Mouse (Mus musculus): ENCODE results near the gene Bpifa1. TPM values are rescaled to one million over a fixed set of nuclear protein-coding genes. Genes with fewer than 3 reads are reported as not detected.
"Not testable (repeated sequence)": the region's sequence is repeated elsewhere in the genome, so short reads cannot be mapped to it uniquely, and the experiment has no call there.

Gene Bpifa1
- not detected in 2 replicates for polyA plus RNA-seq (2012; rRNA removed)

- no peak for DNase-seq (ENCODE audit: low read depth, low spot score)
- WGBS = 70% methylated on average over 4 of the region's 4 CpGs
These were observed at the start of gene Bpifa1 for GRCm38 (mm10) chr2:154142580-154142979. Gene Bpifa1, plus strand, starts transcription at chr2:154142880.

DNA sequence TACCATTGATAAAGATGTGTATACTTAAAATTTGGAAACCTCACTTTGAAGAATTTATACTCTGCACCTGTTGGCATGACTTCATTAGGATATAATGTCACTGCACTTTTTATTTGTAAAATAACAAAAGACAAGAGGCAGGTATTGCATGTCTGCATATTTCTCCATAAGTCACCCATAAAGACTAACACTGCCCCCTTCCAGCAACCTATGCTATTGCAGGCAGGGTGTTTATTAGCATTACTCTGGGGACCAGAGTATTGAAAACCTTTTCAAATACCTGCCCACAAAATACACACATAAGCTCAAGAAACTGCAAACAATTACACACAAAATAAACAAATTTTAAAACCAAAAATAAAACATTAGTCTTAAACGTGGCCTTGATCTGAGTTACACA lies 44.9 kb upstream of the Bpifa1 start:
- WGBS = 40% methylated on average over 1 of the region's 1 CpGs
- DNase-seq (ENCODE audit: low read depth, low spot score) = no peak

DNA sequence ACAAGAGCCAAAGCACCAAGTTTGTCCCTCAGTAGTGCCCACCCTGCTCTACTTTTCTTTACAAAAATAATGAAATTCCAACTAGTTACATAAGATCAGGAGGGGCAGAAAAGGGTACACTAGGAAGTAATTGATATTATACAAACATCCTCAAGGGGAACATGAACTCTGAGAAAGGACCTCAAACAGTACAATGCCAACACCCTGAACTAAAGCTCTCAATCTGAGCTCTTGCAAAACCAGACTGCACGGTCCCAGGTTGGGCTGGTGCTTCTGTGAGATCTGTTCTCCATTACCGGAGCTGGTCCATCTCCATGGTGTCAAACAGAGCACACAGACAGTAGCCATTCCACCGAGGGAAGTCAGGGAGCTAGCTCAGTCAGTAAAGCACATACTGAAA lies 25.3 kb upstream of the Bpifa1 start:
- DNase-seq (ENCODE audit: low read depth, low spot score) = no peak
- 81% methylated on average over 3 of the region's 3 CpGs for WGBS

DNA sequence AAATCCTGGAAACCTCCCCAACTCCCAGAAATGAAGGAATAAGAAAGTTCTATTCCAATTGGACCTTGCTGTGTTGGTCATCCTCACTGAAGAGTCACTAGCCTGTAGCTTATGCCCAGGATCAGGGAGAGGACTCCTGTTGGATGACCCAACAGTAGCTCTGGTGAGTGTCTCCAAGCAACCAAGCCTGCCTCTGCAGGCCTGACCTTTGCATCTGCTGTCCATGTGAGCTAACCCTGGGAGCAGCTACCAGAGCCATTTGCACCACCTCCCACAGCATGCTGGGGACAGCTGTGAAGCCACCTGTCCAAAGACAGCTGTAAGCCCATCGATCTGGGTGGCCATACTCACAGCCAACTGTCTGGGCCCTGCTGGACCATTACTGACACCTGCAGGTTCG lies 12.6 kb upstream of the Bpifa1 start, which contains the start of gene Bpifa3:
TSS of gene Bpifa3 (plus strand) at position 217 of the 400 bp plus-strand sequence.
- WGBS = 42% methylated on average over 2 of the region's 2 CpGs
- DNase-seq (ENCODE audit: low read depth, low spot score) = no peak

DNA sequence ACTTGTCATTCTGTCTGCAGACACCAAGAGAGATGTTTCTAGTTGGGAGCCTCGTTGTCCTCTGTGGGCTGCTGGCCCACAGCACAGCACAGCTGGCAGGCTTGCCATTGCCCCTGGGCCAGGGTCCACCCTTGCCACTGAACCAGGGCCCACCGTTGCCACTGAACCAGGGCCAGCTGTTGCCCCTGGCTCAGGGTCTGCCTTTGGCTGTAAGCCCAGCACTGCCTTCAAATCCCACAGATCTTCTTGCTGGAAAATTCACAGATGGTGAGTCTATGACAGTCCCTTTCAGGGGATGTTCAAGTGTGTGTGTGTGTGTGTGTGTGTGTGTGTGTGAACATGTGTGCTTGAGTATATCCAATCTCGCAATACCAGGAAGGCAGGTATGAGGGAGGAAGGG lies 1.1 kb downstream of the Bpifa1 start:
- DNase-seq (ENCODE audit: low read depth, low spot score) = no peak
- WGBS = 52% methylated on average over 3 of the region's 3 CpGs

- DNase-seq (ENCODE audit: low read depth, low spot score) = no peak
- WGBS = 77% methylated on average over 4 of the region's 4 CpGs
These were observed 4.8 kb downstream of the Bpifa1 start for GRCm38 (mm10) chr2:154147496-154147895.

DNA sequence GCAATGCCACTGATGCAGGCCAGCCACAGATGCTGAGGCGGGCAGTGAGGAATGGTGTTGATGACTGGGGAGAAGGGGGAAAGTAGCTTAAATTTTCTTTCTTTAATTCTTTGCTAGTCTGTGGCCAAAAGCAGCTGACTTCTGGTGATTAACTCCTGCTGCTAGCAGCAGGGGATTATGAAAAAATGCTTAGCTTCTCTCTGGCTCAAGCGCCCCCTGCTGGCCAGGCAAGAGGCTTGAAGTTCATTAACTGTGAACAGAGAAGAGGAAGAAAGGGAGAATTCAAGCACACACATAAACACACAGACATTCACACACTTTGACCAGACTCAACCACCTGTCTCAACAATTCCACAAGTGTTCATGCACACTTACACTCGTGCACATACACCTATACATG lies 15.8 kb downstream of the Bpifa1 start:
- no peak for DNase-seq (ENCODE audit: low read depth, low spot score)
- 42% methylated on average over 3 of the region's 3 CpGs for WGBS

- WGBS = 76% methylated on average over 8 of the region's 8 CpGs
- DNase-seq (ENCODE audit: low read depth, low spot score) = no peak
These were observed 19.6 kb downstream of the Bpifa1 start, which contains the start of gene Bpifa5 for GRCm38 (mm10) chr2:154162307-154162706. Gene Bpifa5, plus strand, starts transcription at chr2:154162607.

- DNase-seq (ENCODE audit: low read depth, low spot score) = no peak
- WGBS = 85% methylated on average over 5 of the region's 5 CpGs
These were observed 20.6 kb downstream of the Bpifa1 start for GRCm38 (mm10) chr2:154163306-154163705.

DNA sequence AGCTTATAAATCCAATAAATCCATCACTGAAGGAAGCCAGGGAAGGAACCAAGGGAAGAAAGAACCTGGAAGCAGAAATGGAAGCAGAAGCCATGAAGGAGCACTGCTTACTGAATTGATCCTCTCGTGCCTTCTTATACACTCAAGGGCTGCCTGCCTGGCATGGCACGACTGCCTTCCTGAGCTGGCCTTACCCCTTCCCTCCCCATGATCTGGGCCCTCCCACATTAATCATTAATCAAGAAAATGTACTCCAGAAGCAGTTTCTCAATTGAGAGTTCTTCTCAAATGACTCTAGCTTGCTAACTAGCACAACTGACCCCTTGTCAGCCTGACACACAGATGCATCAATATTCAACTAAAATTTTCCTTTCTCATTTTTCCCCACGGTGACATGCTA lies 26.5 kb downstream of the Bpifa1 start:
- 24% methylated on average over 3 of the region's 3 CpGs for whole genome bisulfite sequencing
- DNase-seq (ENCODE audit: low read depth, low spot score) = no peak

DNA sequence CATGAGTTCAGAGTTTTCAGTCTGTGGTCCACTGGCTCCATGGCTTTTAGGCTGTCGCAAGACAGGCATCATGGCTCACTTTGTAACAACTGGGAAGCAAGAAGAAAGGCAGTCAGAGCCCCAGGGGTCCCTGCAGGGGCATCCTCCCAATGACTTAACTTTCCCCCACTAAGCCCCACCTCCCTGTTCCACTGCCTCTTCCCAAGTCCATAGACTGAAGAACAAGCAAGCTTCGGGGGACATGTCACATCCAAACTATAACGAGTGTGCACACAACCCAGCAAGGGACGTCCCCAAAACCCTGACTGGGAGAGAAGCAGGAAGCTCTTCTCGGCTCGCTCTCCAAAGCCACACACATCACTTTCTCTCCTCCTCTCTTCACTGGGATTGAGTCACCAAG lies 28.9 kb downstream of the Bpifa1 start:
- no peak for DNase-seq (ENCODE audit: low read depth, low spot score)
- WGBS = 63% methylated on average over 6 of the region's 6 CpGs

DNA sequence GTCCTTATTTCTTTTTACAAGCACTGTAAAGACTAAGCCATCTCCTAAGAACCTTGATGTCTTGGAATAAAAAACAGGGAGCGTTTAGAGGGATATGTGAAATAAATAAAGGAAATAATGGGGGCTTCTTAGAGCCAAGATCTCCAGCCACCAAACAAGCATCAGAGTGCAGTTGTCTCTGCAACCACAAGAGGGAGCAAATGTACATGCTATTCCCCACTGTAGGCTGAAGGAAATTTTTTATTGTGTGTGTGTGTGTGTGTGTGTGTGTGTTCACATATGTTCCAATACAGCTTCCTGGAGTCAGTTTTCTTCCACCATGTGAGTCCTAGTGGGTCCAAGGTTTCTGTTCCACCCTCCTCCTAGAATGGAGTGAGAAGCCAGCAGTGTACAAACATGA lies 30.6 kb downstream of the Bpifa1 start:
- WGBS = 46% methylated on average over 1 of the region's 1 CpGs
- no peak for DNase-seq (ENCODE audit: low read depth, low spot score)

- DNase-seq (ENCODE audit: low read depth, low spot score) = not testable (repeated sequence)
- WGBS = 77% methylated on average over 7 of the region's 7 CpGs
These were observed 39.2 kb downstream of the Bpifa1 start for GRCm38 (mm10) chr2:154181900-154182299.

DNA sequence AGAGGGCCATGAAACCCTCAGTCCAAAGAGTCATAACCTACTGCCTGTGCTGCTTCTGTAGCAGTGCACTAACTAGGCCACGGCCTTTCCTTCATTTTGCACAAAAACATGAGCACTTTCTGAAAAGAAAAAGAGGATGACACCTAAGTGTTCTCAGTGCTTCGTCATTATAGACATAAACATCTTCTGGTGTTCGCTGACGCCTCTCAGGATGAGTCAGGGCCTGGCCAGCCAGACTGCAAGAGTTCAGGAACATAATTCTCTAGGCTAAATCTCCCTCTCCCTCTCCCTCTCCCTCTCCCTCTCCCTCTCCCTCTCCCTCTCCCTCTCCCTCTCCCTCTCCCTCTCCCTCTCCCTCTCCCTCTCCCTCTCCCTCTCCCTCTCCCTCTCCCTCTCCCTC lies 40.4 kb downstream of the Bpifa1 start:
- WGBS = 66% methylated on average over 4 of the region's 4 CpGs
- DNase-seq (ENCODE audit: low read depth, low spot score) = not testable (repeated sequence)

GRCm38 (mm10) chr2:154185319-154185718 lies 42.6 kb downstream of the Bpifa1 start:
- DNase-seq (ENCODE audit: low read depth, low spot score) = no peak
- 74% methylated on average over 6 of the region's 6 CpGs for WGBS

GRCm38 (mm10) chr2:154185748-154186147 lies 43.1 kb downstream of the Bpifa1 start:
- no peak for DNase-seq (ENCODE audit: low read depth, low spot score)
- 68% methylated on average over 3 of the region's 3 CpGs for WGBS

DNA sequence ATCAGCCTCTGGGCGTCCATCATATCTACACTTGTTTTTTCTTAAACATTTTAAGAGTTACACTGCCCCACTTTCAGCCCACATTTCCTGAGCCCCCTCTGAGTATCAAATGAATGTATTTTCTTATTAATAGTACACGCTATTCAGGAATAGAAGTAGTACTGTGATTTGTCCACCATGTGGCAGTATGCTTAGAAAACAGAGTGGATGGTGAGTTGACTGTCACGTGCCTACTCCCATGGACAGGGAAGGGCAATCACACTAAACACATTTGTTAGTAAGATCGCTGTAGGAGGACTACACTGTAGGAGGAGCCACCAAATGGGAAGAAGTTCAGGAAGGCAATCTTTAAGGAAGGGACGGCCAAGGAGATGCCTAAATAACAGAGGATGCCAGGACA lies 44.8 kb downstream of the Bpifa1 start:
- DNase-seq (ENCODE audit: low read depth, low spot score) = no peak
- 32% methylated on average over 5 of the region's 5 CpGs for WGBS

- 58% methylated on average over 7 of the region's 7 CpGs for WGBS
- DNase-seq (ENCODE audit: low read depth, low spot score) = no peak
These were observed 47.3 kb downstream of the Bpifa1 start for GRCm38 (mm10) chr2:154189877-154190434.

- DNase-seq (ENCODE audit: low read depth, low spot score) = no peak
- WGBS = 69% methylated on average over 11 of the region's 11 CpGs
These were observed 48.0 kb downstream of the Bpifa1 start, which contains the start of gene Bpifb1 for GRCm38 (mm10) chr2:154190546-154191258. Gene Bpifb1, plus strand, starts transcription at chr2:154190818.

DNA sequence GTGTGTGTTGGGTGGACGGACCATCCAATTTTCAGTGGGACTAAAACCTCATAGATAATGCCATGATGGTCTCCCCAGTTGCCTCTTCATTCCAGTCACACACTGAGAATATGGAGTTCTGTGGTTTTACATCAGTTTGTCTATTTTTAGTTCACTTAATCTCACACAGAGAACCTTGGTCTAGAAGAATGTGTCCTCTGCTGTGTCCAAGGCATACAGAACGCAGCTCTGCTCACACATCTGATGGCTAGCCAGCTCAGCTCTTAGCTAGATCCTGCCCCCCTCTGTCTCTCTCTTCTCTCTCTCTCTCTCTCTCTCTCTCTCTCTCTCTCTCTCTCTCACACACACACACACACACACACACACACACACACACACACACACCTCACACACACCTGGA lies 49.5 kb downstream of the Bpifa1 start:
- 67% methylated on average over 2 of the region's 2 CpGs for WGBS
- DNase-seq (ENCODE audit: low read depth, low spot score) = no peak

- no peak for DNase-seq (ENCODE audit: low read depth, low spot score)
- 76% methylated on average over 4 of the region's 4 CpGs for WGBS
These were observed 50.4 kb downstream of the Bpifa1 start for GRCm38 (mm10) chr2:154193071-154193470.
